Mouse (Mus musculus) testis, adult 2 months (tissue): ENCODE data around the gene Pten. TPM values are rescaled to one million over a fixed set of nuclear protein-coding genes. Genes with fewer than 3 reads are reported as not detected.
"Not testable (repeated sequence)": the region's sequence is repeated elsewhere in the genome, so short reads cannot be mapped to it uniquely, and the experiment has no call there.

ENCODE experiments used
- H3K27ac ChIP-seq: fragments of 200-500 bp; 2 replicates; pipeline ENCODE4 v1.5.1; 2012; ENCODE audit warnings: low read depth, low read length; ENCODE audit not compliant: control insufficient read depth, insufficient read depth
- H3K27me3 ChIP-seq: fragments of 200-500 bp; 2 replicates; pipeline ENCODE4 v1.6.1; 2012; ENCODE audit warnings: mild to moderate bottlenecking, low read length, moderate library complexity; ENCODE audit not compliant: control insufficient read depth, insufficient read depth
- H3K36me3 ChIP-seq: fragments of 200-500 bp; 2 replicates; pipeline ENCODE4 v1.6.1; 2012; ENCODE audit warnings: mild to moderate bottlenecking, low read length; ENCODE audit not compliant: control insufficient read depth, insufficient read depth
- H3K4me1 ChIP-seq: fragments of 200-500 bp; 2 replicates; pipeline ENCODE4 v1.6.1; 2012; ENCODE audit warnings: low read length; ENCODE audit not compliant: control insufficient read depth, insufficient read depth
- H3K4me3 ChIP-seq: fragments of 200-500 bp; 2 replicates; pipeline ENCODE4 v1.5.1; 2012; ENCODE audit warnings: low read depth, mild to moderate bottlenecking, low read length, moderate library complexity, mixed read lengths; ENCODE audit not compliant: control insufficient read depth
- CTCF ChIP-seq: fragments of 200-500 bp; IDR thresholded peaks from 2 replicates; pipeline ENCODE4 v1.5.1; 2012; ENCODE audit warnings: low read depth, mild to moderate bottlenecking, inconsistent platforms, low read length, moderate library complexity; ENCODE audit not compliant: control insufficient read depth, insufficient read depth, insufficient replicate concordance
- POLR2A ChIP-seq: fragments of 200-500 bp; IDR thresholded peaks from 2 replicates; pipeline ENCODE4 v1.6.1; 2012; ENCODE audit warnings: low read depth, mild to moderate bottlenecking, inconsistent platforms, low read length, moderate library complexity; ENCODE audit not compliant: control insufficient read depth
- polyA plus RNA-seq: library from polyadenylated mRNA; depleted of rRNA; stranded (reverse); fragments of >200 nt; gene quantifications from 2 replicates; pipeline ENCODE4 v1.2.3, GENCODE M21; 2012

Gene Pten
- polyA plus RNA-seq, 1 experiment, result 15.1 TPM

- Histone ChIP-seq H3K4me1 (no peaks in the 10 kb centered on the region), H3K4me3 (no peak overlapping the region), H3K27me3 (no peaks in the 10 kb centered on the region), H3K27ac (no peak overlapping the region), H3K36me3 (no peaks in the 10 kb centered on the region)
- TF ChIP-seq CTCF (no peak), POLR2A (no peak)
Measured at GRCm38 (mm10) chr19:32792610-32793009, 35.3 kb downstream of the Pten start.

GRCm38 (mm10) chr19:32793901-32794300 is 36.6 kb downstream of the Pten start:
- H3K4me3 ChIP-seq, result no peak overlapping the region
- H3K4me1 ChIP-seq, result no peaks in the 10 kb centered on the region
- H3K27me3 ChIP-seq, result no peaks in the 10 kb centered on the region
- TF ChIP-seq CTCF, result no peak
- TF ChIP-seq POLR2A, result no peak
- no peak overlapping the region for H3K27ac ChIP-seq
- no peaks in the 10 kb centered on the region for H3K36me3 ChIP-seq

DNA sequence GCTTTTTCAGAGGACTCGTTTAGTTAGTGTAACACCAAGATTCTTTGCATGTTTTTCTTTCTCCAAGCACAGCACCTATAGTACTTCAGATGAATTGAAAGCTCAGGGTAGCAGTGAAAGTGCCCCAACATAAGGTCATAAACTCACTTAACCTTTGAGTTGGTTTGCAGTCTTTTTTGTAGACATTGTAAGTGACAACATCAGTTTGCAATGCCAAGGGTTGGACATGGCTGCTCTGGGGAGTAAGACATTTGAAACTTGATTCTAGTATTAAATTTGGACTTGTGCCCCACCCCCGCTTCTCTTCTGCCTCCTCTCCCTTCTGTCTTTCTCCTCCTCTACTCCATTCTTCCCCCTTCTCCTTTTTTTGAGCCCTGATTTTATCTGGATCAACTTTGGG is 43.3 kb downstream of the Pten start:
- no peak for TF ChIP-seq POLR2A
- no peak for TF ChIP-seq CTCF
- Histone ChIP-seq H3K36me3 (no peaks in the 10 kb centered on the region; the same call in 1 of the 2 replicates), H3K4me1 (no peaks in the 10 kb centered on the region), H3K27ac (no peak overlapping the region), H3K4me3 (no peak overlapping the region), H3K27me3 (no peaks in the 10 kb centered on the region)

DNA sequence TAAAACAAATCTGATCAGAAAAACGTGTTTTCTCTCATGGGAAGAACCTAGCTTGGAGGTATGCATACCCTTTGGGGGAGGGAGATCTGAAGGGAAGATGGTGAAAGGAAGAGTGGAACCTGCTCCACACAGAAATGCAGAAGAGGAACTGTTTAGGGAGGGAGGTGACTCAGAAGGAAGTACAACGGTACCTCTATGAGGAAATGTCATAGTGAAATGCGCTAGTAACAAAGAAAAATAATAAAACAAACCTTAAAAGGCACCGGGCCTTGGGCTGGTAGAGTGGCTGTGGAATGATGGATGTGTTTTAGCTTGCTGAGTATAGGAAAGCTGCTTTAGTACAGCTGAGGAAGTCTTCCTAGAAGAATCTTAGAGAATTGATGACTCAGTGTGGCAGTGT is 47.4 kb downstream of the Pten start:
- Histone ChIP-seq H3K4me3 (no peak overlapping the region), H3K36me3 (no peaks in the 10 kb centered on the region; the same call in 1 of the 2 replicates), H3K27ac (no peak overlapping the region), H3K4me1 (no peaks in the 10 kb centered on the region), H3K27me3 (no peaks in the 10 kb centered on the region)
- TF ChIP-seq CTCF (no peak), POLR2A (no peak)

DNA sequence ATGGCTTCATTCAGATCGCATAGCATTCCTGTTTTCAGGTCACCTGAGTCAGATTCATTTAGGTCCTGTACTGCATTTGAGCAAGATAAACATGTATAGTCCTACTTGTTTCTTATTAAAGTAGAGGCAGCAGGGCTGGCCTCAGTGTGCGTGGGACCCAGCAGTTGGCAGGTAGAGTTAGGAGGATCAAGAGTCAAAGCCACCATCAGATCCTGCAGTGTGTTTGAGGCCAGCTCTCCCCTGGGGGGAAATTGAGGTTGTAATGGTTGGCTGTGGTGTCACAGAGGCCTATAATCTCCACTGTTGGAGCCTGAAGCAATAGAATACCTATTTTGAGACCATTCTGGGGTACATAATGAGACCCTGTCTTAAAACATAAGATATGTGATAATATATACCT is 50.3 kb downstream of the Pten start:
- Histone ChIP-seq H3K27me3 (no peaks in the 10 kb centered on the region), H3K27ac (no peak overlapping the region), H3K36me3 (no peaks in the 10 kb centered on the region), H3K4me1 (no peaks in the 10 kb centered on the region), H3K4me3 (no peak overlapping the region)
- TF ChIP-seq POLR2A (no peak), CTCF (no peak)

- TF ChIP-seq POLR2A, result no peak
- no peak for TF ChIP-seq CTCF
- Histone ChIP-seq H3K27ac (no peak overlapping the region), H3K4me1 (no peaks in the 10 kb centered on the region), H3K36me3 (no peaks in the 10 kb centered on the region), H3K27me3 (no peaks in the 10 kb centered on the region), H3K4me3 (no peak overlapping the region)
Measured at GRCm38 (mm10) chr19:32808690-32809089, 51.4 kb downstream of the Pten start.

DNA sequence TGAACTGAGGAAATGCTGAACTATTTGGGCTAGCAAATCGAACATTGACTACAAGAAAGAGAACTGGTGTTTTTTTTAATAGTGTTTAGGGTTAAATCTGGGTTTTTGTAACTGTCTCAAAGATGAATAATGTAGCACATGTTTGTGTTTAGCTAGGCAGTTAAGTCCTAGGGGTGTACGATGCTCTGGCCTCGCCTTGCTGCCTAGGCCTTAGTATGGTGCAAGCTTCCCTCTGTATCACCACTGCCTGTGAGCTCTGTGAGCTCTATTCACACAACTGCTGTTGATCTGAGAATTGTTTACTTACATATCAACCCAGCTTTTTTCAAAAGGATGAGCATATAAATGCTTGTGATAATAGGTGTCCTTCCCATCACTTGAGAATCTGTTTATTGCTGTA is 51.8 kb downstream of the Pten start:
- no peak for TF ChIP-seq POLR2A
- no peak for TF ChIP-seq CTCF
- H3K27me3 ChIP-seq, result no peaks in the 10 kb centered on the region
- no peaks in the 10 kb centered on the region for H3K4me1 ChIP-seq
- no peaks in the 10 kb centered on the region for H3K36me3 ChIP-seq
- H3K27ac ChIP-seq, result no peak overlapping the region
- H3K4me3 ChIP-seq, result no peak overlapping the region

DNA sequence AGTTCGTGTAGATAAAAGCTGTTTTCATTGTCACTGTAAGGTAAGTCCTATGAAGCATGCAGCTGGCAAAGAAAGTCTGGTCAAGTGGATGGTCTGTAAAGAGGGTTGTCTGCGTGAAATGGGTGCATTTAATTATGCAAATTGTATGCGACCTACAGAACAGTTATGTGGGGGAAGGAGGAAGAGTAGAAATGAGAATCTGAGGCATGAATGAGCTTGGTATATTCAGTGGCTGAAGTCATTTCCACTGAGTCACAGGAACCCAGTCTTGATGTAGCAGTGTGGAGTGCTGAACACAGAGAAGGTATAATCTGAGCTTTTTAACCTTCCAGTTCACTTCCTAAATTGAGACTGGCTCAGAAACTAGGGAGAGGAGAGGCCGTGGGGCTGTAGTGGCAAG is 61.5 kb downstream of the Pten start:
- H3K36me3 ChIP-seq, result no peaks in the 10 kb centered on the region
- no peak for TF ChIP-seq POLR2A
- no peak for TF ChIP-seq CTCF
- no peak overlapping the region for H3K4me3 ChIP-seq
- H3K27ac ChIP-seq, result no peak overlapping the region
- no peaks in the 10 kb centered on the region for H3K4me1 ChIP-seq
- no peaks in the 10 kb centered on the region for H3K27me3 ChIP-seq

- H3K27me3 ChIP-seq, H3K36me3 ChIP-seq, H3K4me1 ChIP-seq, H3K27ac ChIP-seq, H3K4me3 ChIP-seq: not testable (repeated sequence)
Measured at GRCm38 (mm10) chr19:32822959-32823358, 65.7 kb downstream of the Pten start.
